Mouse (Mus musculus) gastrocnemius, adult 18-20 months (tissue): ENCODE data around the gene Olfr693. TPM values are rescaled to one million over a fixed set of nuclear protein-coding genes. Genes with fewer than 3 reads are reported as not detected.
"Not testable (repeated sequence)": the region's sequence is repeated elsewhere in the genome, so short reads cannot be mapped to it uniquely, and the experiment has no call there.

Source experiments
- DNase-seq: peaks from one replicate; pipeline ENCODE4 v3.0.0; 2021; ENCODE audit warnings: low spot score
- long read RNA-seq, 2 experiments: library from polyadenylated mRNA; stranded (forward); transcript quantifications; one replicate each; pipeline ENCODE4 v2.0.0; 2021
- total RNA-seq, 2 experiments: library from RNA; stranded (reverse); gene quantifications; 2 replicates each; pipeline ENCODE4 v1.2.3; 2021

Gene Olfr693
- not detected for total RNA-seq
- long read RNA-seq, experiment 1, result 0 reads
- long read RNA-seq, experiment 2, result 0 reads

DNA sequence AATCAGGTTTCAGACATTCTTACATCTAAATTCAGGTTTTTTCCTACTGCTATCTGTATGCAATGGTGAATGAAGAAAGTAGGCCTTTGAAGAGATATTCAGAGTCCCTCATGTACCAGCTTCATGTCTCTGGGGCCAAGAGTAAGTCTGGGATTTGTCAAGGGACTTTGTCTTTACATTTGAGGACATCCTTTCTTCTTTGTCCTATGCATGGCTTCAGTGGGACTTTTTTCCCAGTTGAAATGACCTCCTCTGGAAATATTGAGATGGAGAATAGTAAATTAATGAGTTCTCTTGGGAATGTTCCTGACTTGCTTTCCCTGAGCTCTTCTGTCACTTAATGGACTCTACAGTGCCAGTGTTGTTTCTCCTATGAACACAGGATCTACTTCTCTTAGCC lies at the start of gene Olfr693:
Gene Olfr693, minus strand, starts transcription at position 101 of the 400 bp plus-strand sequence.
- DNase-seq, result no peak

DNA sequence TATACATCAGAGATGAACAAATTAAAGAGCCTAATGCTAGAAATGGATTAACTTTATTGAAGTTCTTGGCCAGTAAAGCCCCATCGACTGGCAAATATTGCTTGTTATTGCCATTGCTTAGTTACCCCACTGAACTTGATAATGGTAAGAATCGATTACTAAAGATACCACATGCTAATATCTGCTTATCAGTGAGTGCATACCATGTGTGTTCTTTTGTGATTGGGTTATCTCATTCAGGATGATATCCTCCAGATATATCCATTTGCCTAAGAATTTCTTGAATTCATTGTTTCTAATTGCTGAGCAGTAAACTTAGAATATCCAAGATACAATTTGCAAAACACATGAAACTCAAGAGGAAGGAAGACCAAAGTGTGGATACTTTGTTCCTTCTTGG lies 45.3 kb upstream of the Olfr693 start:
- DNase-seq, result not testable (repeated sequence)

DNA sequence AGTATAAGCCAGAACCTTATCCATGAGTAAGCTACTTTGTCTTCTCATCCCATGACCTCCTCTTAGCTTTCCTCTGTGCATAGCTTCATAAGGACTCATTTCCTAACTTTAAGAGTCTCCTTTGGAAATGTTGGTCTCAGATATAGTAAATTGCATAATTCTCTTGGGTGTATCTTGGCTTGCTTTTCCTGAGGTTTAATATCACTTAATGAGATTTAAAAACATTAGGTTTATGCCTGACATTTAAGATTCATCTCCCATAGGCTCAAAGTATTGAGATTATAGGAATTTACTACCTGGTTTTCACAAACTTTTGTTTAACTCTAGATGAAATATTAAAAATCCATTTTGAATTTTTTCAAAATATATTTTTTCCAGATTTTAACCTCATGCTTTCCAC lies 35.9 kb upstream of the Olfr693 start, which contains the start of gene Olfr695:
Gene Olfr695, minus strand, starts transcription at position 101 of the 400 bp plus-strand sequence.
- DNase-seq, result no peak

DNA sequence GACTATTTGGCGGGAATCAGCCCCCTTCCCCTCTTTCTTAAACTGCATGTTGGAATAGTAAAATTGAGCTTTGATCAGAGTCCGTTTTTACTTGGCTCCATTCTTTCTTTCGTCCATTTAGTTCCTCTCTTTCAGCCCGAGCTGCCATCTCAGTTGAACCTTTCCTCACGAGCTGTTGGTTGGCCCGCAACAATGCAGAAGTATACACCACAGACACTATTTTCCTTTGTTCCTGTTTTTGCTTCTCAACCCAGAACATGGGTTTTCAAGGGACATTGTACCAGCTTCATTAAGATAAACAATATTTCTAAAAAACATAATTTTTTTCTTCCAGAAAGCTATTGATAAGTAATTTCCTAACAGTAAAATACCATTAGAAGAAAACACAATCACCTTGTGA lies 31.1 kb upstream of the Olfr693 start:
- DNase-seq, result no peak

DNA sequence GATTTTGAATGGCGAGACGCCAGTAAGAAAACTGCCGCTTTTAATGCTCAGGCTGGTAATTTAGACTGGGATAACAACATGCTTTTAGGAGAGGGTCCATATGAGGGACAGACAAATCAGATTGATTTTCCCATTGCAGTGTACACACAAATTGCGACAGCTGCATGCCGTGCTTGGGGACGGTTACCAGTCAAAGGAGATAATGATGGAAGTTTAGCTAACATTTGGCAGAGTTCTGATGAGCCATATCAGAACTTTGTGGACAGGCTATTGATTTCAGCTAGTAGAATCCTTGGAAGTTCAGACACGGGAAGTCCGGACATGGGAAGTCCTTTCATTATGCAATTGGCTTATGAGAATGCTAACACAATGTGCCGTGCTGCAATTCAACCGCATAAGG lies 27.3 kb upstream of the Olfr693 start:
- not testable (repeated sequence) for DNase-seq

DNA sequence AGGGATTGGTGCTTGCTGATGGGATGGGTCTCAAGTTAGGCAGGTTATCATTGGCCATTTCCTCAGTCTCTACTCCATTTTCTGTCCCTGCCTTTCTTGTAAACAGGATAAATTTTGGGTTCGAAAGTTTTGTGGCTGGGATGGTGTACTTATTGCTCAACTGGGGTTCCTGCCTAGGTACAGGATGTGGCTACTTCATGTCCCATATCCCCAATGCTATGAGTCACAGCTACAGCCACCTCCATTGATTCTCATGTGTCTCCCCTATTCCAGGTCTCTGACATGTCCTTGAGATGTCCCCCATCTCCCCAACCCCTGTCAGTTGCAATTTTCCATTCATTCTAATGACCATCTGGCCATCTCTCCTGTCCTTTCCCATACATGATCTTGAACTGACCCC lies 16.5 kb upstream of the Olfr693 start:
- no peak for DNase-seq

DNA sequence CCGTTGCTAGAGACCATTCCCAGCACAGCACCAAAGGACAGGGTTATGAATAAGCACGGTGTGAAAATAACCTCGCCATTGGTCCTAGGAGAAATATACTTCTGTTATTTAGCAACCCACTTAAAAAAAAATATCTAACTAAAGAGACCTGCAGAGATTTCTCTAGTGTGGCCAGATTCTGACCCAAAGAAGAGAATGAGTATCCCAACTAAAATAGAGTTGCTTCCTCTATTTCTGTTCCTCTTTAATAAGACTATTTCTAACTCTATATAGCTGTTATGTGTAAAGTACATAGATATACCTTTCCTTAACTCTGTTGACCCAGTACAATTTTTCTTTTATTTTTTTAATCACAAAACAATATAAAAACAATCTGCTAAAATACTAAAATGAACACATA lies 12.6 kb upstream of the Olfr693 start:
- no peak for DNase-seq

DNA sequence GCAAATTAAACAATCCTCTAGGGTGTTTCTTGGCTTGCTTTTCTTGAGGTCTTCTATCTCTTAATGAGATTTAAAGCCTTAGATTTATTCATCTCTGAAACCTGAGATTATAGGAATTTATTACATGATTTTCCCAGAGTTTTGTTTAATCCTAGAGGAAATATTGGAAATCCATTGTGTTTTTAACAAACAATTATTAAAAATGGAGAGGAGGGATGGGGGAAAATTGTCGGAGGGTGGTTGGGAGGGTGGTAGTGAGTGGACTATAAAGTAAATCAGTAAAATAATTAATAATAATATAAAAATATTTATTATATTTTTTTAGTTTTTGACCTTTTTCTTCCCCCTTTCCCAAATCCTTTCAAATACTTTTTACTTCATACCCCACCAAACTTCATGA lies 11.3 kb upstream of the Olfr693 start, which contains the start of gene Olfr694:
Gene Olfr694, minus strand, starts transcription at position 101 of the 400 bp plus-strand sequence.
- no peak for DNase-seq

DNA sequence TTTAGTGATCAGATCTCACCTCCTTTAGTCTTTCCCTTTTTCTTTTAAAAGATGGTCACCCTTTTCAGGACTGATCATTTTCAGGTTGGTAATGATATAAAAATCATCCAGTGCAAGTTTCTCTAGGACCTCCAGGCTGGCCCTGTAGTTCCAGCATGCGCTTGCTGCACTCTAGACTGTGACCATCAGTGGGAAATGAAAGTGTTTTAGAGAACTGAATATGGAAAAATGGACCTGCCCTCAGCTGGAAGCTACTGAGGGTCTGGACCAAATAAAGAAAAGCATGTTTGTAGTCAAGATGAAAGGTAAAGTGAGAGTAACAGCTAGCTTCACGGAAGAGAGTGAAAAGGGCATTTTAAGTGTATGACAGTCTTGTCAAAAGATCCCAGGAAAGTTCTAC lies 5.0 kb upstream of the Olfr693 start:
- DNase-seq, result no peak

DNA sequence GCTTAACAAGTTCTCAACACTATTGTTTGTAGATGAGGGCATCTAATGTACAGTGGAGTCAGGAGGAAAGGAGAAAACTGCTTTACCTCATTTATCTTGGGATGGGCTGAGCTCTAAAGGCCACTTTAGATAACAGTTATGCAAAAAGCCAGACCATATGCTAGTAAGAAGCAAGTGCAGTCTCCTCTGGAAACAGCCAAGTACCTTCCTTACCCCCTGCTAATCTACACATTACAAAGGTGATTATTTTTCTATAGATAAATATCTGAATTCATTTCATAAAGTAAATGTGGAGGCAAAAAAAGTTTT lies 28.1 kb downstream of the Olfr693 start:
- DNase-seq, result no peak

DNA sequence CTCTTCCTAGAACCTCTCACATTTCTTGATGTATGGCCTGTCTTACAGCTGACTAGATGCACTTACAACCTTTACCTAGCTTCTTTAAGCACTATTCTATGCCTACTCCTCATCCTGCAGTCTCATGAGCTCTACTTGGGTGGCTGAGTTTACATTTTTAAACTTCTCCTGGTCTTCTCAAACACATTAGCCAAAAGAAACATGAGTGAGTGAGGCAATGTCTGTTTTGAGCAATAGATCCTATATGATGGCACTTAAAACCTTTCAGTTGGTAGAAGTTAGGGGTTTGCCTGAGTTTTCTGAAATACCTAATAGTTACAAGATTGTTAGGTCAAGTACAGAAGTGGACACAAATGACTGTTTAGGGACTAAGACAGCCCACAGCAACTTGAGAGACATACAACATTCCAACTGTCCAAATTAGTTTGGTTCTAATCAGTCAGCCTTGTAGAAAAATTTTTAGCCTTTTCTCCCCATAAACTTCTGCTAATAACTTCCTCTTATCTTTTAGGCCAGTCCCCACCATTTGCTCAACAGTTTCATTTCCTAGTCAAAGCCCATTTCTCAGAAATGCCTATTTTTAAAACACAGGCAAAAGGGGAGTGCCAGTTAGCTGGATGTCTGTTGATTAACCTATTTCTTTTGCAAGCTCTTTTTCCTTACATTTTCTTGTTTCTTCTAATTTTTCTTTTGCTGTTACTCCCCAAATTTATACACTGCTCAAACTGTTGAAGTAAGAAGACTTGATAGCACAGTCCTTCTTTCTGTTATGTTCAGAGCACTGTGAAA lies 28.6 kb downstream of the Olfr693 start:
- no peak for DNase-seq

DNA sequence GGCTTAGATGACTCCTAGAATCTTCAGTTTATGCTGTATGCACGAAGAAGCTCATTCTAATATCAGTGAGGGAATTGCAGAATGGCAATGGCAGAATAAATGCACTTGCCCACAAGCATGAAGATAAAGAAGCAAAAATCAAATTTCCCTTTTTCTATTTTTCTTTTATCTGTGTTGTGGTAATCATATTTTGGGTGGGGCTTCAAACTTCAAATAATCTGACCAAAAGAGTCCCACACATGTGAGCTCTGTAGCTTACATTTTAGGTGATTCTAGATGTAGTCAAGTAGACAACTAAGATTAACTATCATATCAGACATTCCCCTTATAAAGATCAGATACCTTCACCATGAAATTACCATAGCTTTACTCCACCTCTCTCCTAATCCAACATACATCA lies 30.6 kb downstream of the Olfr693 start:
- DNase-seq, result no peak

DNA sequence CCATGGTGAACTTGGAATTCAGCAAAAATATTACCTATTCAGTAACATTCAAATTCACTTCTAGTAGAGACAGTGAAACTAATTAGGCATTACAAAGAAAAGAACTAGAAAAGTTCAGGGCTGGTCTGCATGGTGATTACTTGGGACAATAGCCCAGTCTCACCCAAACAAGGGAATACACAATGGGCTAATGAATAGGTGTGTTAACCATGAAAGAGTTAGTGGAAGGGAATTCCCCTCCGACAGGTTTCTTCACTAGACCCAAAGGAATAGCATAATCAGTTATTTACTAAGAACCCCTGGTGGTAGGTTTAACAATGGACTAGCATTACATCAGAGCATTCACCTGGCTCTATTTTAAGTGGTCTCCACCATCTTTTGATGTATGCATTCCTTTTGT lies 35.1 kb downstream of the Olfr693 start:
- no peak for DNase-seq

DNA sequence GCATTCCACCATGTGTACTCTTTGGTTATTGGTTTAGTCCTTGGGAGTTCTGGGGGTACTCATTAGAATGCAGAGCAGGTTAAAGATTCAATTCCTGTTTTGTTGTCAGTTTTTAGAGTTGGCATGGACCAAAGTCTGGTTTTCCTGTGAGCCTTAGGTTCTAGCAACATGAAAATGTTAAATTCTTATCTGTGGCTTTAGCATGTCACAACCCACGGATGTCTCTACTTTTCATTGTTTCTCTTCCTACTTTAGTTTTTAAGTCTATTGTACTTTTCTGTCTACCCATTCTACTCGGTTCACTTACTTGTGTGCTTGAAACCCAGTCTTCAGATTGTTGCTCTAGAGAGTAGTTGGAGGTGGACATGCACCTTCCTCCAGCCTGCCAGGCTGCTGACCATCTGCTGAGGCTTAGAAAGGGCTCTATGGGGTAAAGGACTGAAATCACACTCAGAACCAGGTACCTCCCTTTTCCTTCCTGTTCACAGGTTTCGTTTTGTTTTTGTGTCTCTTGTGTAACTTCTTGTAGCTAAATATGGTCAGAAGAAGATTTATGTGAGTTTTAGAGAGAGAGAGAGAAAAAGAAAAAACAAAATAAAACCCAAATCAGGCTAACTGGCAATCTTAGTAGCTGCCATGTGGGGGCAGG lies 36.0 kb downstream of the Olfr693 start:
- DNase-seq, result no peak

DNA sequence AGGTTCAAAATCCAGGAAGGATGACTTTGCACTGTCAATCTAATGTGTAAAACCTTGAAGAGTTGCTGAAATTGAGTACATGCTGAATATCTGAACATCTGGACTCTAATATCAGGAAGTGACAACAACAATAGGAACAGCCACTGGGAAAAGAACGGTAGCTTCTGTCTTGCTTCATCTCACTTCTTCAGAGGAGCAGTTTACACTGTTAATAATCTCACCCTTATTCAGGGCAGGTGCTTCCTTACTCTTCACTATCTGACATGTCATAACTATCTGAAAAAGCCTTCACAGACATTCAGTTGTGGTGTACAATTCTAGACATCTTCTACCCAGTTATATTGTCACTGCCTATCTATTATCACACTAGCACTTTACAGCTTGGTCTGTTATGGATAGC lies 39.5 kb downstream of the Olfr693 start:
- no peak for DNase-seq

DNA sequence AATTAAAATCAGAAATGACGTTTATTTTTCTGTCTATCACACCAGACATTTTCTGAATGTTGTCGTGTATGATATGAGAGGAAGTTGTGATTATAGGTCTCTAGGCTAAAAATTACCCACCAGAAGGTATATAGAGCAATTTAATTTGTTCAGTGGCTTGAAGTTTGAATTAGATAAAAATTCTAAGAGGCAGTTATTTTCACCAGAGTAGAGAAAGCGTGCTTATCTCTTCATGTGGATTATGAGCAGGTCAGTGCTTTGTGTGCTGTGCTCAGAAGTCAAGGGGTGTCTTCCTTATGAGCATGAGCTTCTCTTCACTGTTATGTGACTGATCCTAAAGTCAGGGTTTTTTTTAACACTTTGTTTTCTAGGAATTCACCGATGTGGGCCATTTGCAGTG lies 44.8 kb downstream of the Olfr693 start:
- DNase-seq, result no peak

Other genes with a start within 250 kb of the Olfr693 start
- not detected for gene Olfr694, start 11.2 kb upstream of the Olfr693 start, total RNA-seq
- not detected for gene Olfr695, start 35.8 kb upstream of the Olfr693 start, total RNA-seq
- not detected for gene Olfr697, start 61.9 kb upstream of the Olfr693 start, total RNA-seq
- gene Olfr698, start 74.8 kb upstream of the Olfr693 start, total RNA-seq, result not detected
- not detected for gene Olfr699, start 112.6 kb upstream of the Olfr693 start, total RNA-seq
- not detected for gene Olfr700, start 128.2 kb upstream of the Olfr693 start, total RNA-seq
- gene Olfr701, start 133.5 kb upstream of the Olfr693 start, total RNA-seq, result not detected
- gene Olfr702, start 153.3 kb upstream of the Olfr693 start, total RNA-seq, result not detected
- gene Olfr703, start 162.8 kb upstream of the Olfr693 start, total RNA-seq, result not detected
- gene Olfr704, start 182.6 kb upstream of the Olfr693 start, total RNA-seq, result not detected
- gene Olfr705, start 196.3 kb upstream of the Olfr693 start, total RNA-seq, result not detected
- gene Olfr706, start 207.6 kb upstream of the Olfr693 start, total RNA-seq, result not detected
- gene Olfr707, start 220.7 kb upstream of the Olfr693 start, total RNA-seq, result not detected
- not detected for gene Olfr1532-ps1, start 227.4 kb upstream of the Olfr693 start, total RNA-seq